Mouse (Mus musculus) T-cell, adult 2 months (primary cell): ENCODE results near the gene Decr2.
A peak's percentile ranks its signal among the peaks of the same experiment; 100 is the strongest.
"Not testable (repeated sequence)": the region's sequence is repeated elsewhere in the genome, so short reads cannot be mapped to it uniquely, and the experiment has no call there.

Experiments used
- DNase-seq: peaks from one replicate; pipeline ENCODE4 v3.0.0; 2022; ENCODE audit warnings: low spot score

Decr2 gene

GRCm38 (mm10) chr17:26089905-26090632 is at the start of gene Decr2:
Gene Decr2 (minus strand): TSS chr17:26090337.
- DNase-seq = peak; percentile 78

DNA sequence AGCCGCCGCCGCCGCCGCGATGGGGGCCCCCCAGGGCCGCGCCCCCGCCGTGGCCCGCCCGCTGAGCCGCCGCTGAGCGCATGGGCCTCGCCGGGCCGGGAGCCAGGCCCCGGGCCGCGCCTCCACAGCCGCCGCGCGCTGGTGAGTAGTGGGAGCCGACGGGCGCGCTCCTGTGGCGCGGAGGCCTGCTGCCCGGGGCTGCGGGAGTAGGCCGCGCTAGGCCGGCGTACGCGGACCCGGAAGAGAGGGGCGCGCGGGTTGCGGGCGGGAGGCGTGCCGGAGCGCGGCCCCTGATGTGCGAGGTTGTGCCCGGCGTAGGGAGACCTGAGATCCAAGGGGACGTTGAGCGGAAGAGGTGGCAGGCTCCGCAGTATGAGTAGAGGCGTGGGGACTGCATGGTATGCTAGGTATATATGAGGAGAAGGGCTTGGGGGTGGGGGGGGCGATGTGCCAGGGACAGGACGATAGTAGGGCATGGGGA is 48.8 kb upstream of the Decr2 start:
- peak; percentile 64 for DNase-seq

DNA sequence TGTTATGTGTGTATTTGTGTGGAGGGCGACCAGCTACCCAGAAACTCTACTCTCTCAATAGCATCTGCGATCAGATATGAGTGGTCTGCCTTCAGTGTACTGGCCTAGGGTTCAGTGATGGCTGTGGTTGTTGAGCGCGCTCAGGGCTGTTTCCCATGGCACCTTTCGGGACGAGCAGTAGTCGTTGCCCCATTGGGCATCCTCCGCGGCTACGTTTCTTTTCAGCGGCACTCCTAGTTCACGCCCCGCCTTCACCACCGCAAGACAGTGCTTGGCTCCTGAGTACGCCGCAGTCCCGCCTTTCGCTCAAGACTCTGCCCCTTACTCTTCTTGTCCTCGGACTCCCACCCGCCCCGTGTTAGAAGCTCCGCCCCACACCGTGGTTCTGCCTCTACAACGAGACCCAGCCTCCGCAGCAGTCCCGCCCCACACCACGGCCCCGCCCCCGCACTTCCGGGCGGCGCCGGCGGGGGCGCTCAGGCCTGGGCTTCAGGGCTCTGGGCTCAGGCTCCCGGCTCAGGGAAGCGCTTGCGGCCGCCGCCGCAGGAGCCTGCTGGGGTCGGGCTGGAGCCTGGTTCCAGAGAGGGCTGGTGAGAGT is 48.2 kb upstream of the Decr2 start, which contains the start of gene Axin1:
TSS of gene Axin1 (plus strand) at position 450 of the 598 bp plus-strand sequence.
- DNase-seq = peak; percentile 99

DNA sequence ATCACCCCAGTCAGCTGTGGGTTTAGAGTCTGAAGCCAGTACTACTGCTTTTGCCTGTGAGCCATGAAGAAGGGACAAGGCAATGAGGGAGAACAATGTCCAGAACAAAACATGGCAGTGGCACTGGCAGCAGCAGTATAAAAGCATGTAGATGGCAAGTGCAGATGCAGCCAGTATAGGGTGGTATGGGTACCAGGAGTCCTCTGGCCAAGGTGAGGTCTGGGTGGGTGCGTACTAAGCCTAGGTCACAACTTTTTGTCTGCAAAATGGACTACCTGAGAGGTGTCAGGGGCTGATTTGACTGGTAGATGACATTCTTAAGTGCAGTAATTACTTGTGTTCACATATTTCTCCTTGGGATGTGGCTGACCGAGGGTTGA is 47.6 kb upstream of the Decr2 start:
- DNase-seq = no peak

GRCm38 (mm10) chr17:26137106-26137750 is 47.1 kb upstream of the Decr2 start:
- no peak for DNase-seq

- DNase-seq = no peak
These were observed 42.0 kb upstream of the Decr2 start for GRCm38 (mm10) chr17:26131856-26132853.

DNA sequence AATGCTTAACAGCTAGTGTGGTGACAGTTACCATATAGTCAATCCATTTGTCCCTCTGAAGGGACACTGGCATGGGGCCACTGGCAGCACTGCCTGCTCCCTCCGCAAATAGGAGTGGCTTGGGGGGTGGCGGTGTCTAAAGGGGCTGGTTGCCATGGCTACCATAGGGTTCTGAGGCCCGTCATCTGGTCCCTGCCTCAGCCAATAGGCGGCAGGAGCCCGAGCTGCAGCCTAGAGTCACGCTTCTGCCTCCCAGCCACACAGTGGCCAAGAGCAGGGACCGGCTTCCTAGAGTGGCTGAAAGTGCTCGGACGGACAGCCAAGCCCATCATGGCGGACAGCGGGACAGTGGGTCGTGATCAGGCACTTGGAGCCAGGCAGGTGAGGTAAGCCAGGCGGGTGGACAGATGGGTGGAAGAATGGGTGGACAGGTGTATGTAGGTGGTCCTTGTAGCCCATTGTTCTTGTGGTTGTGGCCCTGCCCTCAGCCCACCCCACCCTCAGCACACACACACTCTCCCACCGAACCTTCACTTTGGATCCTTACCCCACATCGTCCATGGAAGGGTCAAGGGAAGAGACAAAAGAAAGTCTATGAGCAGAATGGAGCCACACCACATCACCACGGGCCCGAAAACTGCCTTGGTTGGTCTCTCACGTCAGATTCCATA is 41.1 kb upstream of the Decr2 start:
- no peak for DNase-seq

DNA sequence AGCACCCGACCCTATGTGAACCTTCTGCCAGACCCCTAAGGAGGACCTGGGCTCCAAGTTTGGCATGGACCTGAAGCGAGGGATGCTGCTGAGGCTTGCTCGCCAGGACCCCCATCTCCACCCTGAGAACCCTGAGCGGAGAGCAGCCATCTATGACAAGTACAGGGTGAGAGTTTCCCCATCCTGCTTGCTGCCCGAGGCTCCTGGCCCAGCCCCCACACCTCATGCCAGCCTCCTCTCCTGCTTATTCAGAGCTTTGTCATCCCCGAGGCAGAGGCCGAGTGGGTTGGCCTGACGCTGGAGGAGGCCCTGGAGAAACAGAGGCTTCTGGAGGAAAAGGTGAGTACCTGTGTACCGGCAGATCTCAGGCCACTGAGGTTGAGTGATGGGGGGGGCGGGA is 35.1 kb upstream of the Decr2 start:
- DNase-seq = no peak

DNA sequence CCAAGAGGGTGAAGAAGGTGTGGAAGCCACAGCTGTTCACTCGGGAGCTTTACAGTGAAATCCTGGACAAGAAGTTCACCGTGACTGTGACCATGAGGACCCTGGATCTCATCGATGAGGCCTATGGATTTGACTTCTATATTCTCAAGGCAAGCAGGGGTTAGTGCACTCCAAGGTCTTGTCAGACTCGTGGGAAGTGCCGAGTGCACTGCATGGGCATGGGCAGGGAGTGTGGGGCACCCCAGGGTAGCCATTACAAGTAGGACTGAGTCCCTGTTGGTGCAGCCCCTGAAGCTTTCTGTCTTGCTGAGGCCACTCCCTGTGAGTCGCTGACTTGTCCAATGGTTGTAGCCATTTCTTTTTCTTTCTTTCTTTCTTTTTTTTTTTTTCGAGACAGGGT is 34.4 kb upstream of the Decr2 start:
- no peak for DNase-seq

GRCm38 (mm10) chr17:26123267-26123684 is 33.1 kb upstream of the Decr2 start, which contains the start of gene Mrpl28:
Gene Mrpl28 (plus strand): TSS chr17:26123500.
- DNase-seq = peak; percentile 75

DNA sequence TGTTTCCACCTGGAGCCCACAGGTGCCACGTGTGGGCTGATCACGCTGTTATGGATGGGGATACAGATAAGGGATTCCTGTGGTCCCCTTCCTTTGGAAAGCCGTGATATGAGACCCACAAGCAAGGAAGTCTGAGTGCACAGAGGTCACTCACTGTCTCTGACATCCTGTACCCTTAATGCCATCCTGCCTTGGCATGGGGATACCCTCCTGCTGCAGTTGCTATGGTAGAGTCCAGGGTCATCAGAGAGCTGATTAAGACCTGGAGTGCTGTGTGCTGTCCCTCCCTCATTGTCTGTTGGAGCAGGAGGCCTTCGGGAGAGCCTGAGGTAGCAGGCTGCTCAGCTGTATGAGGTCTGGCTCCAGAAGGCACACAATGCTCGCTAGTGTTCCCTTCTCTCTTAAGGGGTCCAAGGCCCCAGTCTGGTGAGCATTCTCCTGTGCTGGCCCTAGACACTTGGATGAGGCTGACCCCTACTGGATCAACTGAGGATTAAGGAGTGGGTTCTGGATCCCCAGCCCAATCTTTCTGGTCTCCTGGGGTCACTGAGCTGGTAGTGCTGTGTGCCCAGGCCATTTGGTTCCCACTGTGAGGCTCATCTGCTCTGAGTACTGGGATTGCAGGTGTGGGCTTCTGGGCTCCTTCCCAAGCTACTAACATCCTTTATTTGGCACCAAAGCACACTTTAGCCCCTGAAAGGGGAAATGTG is 32.4 kb upstream of the Decr2 start:
- DNase-seq = no peak

GRCm38 (mm10) chr17:26119766-26120710 is 29.9 kb upstream of the Decr2 start:
- DNase-seq = peak; percentile 64

GRCm38 (mm10) chr17:26116503-26117258 is 26.5 kb upstream of the Decr2 start:
- DNase-seq = no peak

- DNase-seq = no peak
These were observed 25.9 kb upstream of the Decr2 start for GRCm38 (mm10) chr17:26115956-26116487.

DNA sequence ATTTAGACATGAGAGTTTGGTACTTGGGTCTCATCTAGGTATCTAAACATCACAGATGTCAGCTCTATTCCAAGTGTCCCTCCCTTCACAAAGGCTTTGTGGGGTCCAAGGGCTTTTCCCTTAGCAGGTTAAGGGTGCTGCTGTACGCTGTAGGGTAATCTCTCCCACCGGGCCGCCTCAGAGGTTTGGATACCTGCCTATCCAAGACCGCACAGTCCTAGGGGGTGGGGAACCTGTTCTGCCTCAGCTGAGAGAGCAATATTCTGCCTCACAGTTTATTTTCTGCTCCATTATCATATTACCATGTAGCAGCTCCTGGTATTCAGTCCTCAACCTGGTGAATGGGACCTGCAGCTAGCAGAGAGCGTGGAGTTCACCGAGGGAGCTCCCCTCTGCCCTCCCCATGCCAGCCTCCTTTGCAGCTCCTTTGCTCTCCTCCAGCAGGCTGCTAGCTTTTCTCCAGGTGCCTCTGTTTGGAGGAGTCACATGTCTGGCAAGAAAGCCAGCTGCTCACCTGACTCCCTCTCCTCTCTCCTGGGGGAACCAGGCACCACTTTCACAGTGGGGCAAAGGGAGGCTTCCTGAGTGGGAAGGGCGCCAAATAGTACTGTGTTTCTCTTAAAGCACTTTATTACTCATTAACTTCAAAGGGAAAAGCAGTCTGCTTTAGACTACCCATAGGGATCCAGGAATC is 25.2 kb upstream of the Decr2 start:
- no peak for DNase-seq

DNA sequence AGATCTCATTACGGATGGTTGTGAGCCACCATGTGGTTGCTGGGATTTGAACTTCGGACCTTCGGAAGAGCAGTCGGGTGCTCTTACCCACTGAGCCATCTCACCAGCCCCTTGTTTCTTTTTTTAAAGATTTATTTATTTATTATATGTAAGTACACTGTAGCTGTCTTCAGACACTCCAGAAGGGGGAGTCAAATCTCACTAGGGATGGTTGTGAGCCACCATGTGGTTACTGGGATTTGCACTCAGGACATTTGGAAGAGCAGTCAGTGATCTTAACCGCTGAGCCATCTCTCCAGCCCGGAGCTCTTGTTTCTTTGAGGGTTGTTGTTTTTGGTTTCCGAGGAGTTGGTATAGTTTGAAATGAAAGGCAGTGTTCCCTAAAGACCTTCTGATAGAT is 24.3 kb upstream of the Decr2 start:
- not testable (repeated sequence) for DNase-seq

- DNase-seq = no peak
These were observed 23.9 kb upstream of the Decr2 start for GRCm38 (mm10) chr17:26114061-26114460.
